Mouse (Mus musculus) lung, embryonic 16.5 days (tissue): ENCODE data around the gene Tmem196. TPM values are rescaled to one million over a fixed set of nuclear protein-coding genes. Genes with fewer than 3 reads are reported as not detected.
"Not testable (repeated sequence)": the region's sequence is repeated elsewhere in the genome, so short reads cannot be mapped to it uniquely, and the experiment has no call there.

ENCODE experiments used
- ATAC-seq: fragments of 200-750 bp; cut with Nextera tagmentation; 2 replicates; pipeline ENCODE4 v1.8.0; 2017; ENCODE audit warnings: low read depth, mild to moderate bottlenecking, moderate library complexity
- H3K27ac ChIP-seq: fragments of 300-500 bp; sonication (generic); 2 replicates; pipeline ENCODE4 v1.5.1; 2014; ENCODE audit warnings: mild to moderate bottlenecking, control low read depth, low read length
- H3K27me3 ChIP-seq: fragments of 300-500 bp; sonication (generic); 2 replicates; pipeline ENCODE4 v1.6.1; 2014; ENCODE audit warnings: low read depth, low read length, mixed read lengths; ENCODE audit not compliant: control insufficient read depth, insufficient read depth
- H3K36me3 ChIP-seq: fragments of 300-500 bp; sonication (generic); 2 replicates; pipeline ENCODE4 v1.6.1; 2014; ENCODE audit warnings: low read length; ENCODE audit not compliant: control insufficient read depth, insufficient read depth
- H3K4me1 ChIP-seq: fragments of 300-500 bp; sonication (generic); replicated peaks from 2 replicates; pipeline ENCODE4 v1.6.1; 2014; ENCODE audit warnings: low read length, mixed read lengths; ENCODE audit not compliant: control insufficient read depth, insufficient read depth
- H3K4me2 ChIP-seq: fragments of 300-500 bp; sonication (generic); 2 replicates; pipeline ENCODE4 v1.6.1; 2014; ENCODE audit warnings: low read depth, low read length, control low read depth
- H3K4me3 ChIP-seq: fragments of 300-500 bp; sonication (generic); 2 replicates; pipeline ENCODE4 v1.5.1; 2014; ENCODE audit warnings: mild to moderate bottlenecking, low read length, control low read depth
- H3K9ac ChIP-seq: fragments of 300-500 bp; sonication (generic); 2 replicates; pipeline ENCODE4 v1.6.1; 2014; ENCODE audit warnings: low read length, control low read depth
- H3K9me3 ChIP-seq: fragments of 300-500 bp; sonication (generic); 2 replicates; pipeline ENCODE4 v1.6.1; 2016; ENCODE audit warnings: low read length; ENCODE audit not compliant: control insufficient read depth
- WGBS: fragments of 180-500 bp; shearing (Covaris S2); extraction: QIAGEN DNeasy Blood & Tissue Kit; methylation state at CpG from one replicate; pipeline ENCODE4 v1.1.7; 2014; 5-methylcytosine and 5-hydroxymethylcytosine counted together
- polyA plus RNA-seq: library from polyadenylated mRNA; unstranded; fragments of >200 nt; fragmentation: Nextera tagmentation; extraction: Ambion mirVana; gene quantifications from 2 replicates; pipeline ENCODE4 v1.2.1, GENCODE M21; 2015

The Tmem196 gene
- polyA plus RNA-seq, 1 experiment from 2014 or later, result 0.93 TPM

DNA sequence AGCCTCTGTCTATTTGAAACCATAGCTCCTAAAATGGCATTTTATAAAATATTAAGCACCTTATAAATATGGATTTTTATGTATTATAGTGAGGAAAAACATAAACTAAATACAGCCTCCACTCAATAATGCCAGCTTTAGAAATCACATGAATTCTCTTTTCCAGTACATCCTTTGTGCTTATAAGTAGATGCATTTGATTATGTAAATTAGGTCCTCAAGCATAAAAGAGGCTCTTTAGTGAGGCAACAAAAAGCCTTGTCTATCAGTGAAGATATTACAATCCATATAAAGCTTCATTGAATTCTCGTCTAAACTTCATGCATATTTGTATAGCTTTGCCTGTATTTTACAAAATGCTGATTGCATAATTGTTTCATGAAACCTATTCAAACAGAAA lies 69.6 kb downstream of the Tmem196 start:
- H3K4me3 ChIP-seq, result no peak overlapping the region
- H3K36me3 ChIP-seq, result no peaks in the 10 kb centered on the region
- H3K27me3 ChIP-seq, result no peaks in the 10 kb centered on the region
- H3K27ac ChIP-seq, result no peak overlapping the region
- no peaks in the 10 kb centered on the region for H3K9me3 ChIP-seq
- H3K9ac ChIP-seq, result no peak overlapping the region
- H3K4me2 ChIP-seq, result no peak overlapping the region
- 58% methylated on average over 1 of the region's 1 CpGs for WGBS
- no peak for ATAC-seq
- no peaks in the 10 kb centered on the region for H3K4me1 ChIP-seq

GRCm38 (mm10) chr12:120028089-120028959 lies 82.7 kb downstream of the Tmem196 start:
- H3K36me3 ChIP-seq, H3K4me1 ChIP-seq: not testable (repeated sequence)
- 84% methylated on average over 15 of the region's 15 CpGs for WGBS

More at GRCm38 (mm10) chr12:120028089-120028959, 82.7 kb downstream of the Tmem196 start:
- not testable (repeated sequence) for ATAC-seq, H3K9ac ChIP-seq, H3K9me3 ChIP-seq, H3K4me2 ChIP-seq, H3K4me3 ChIP-seq, H3K27me3 ChIP-seq, H3K27ac ChIP-seq
